Mouse (Mus musculus) ovary, postnatal 14 days (tissue): ENCODE results near the gene Gm37240.
"Not testable (repeated sequence)": the region's sequence is repeated elsewhere in the genome, so short reads cannot be mapped to it uniquely, and the experiment has no call there.

Experiments
- DNase-seq: peaks from one replicate; pipeline ENCODE4 v3.0.0; 2022; ENCODE audit warnings: low spot score

Gm37240 gene

GRCm38 (mm10) chr3:84594894-84595676, 1292.2 kb downstream of the Gm37240 start:
- DNase-seq = no peak

GRCm38 (mm10) chr3:84593274-84593673, 1294.0 kb downstream of the Gm37240 start, which contains the start of gene Tigd4:
Tigd4 (plus strand) TSS chr3:84593574.
- DNase-seq = no peak

- no peak for DNase-seq
Observed at GRCm38 (mm10) chr3:84586736-84587135, 1300.6 kb downstream of the Gm37240 start.

- DNase-seq = no peak
Observed at GRCm38 (mm10) chr3:84582913-84583276, 1304.4 kb downstream of the Gm37240 start.

GRCm38 (mm10) chr3:84582023-84582912, 1305.0 kb downstream of the Gm37240 start, which contains the start of gene Arfip1:
Arfip1 (minus strand) TSS chr3:84582625.
- DNase-seq = peak; percentile 97

GRCm38 (mm10) chr3:84581696-84582022, 1305.7 kb downstream of the Gm37240 start:
- DNase-seq = no peak

- DNase-seq = no peak
Observed at GRCm38 (mm10) chr3:84580716-84581115, 1306.6 kb downstream of the Gm37240 start.

GRCm38 (mm10) chr3:84570501-84570900, 1316.8 kb downstream of the Gm37240 start:
- no peak for DNase-seq

- no peak for DNase-seq
Observed at GRCm38 (mm10) chr3:84569587-84569986, 1317.7 kb downstream of the Gm37240 start.

GRCm38 (mm10) chr3:84568540-84568939, 1318.8 kb downstream of the Gm37240 start:
- DNase-seq = no peak

GRCm38 (mm10) chr3:84563415-84563814, 1323.9 kb downstream of the Gm37240 start:
- DNase-seq = no peak

- not testable (repeated sequence) for DNase-seq
Observed at GRCm38 (mm10) chr3:84562911-84563310, 1324.4 kb downstream of the Gm37240 start.

- no peak for DNase-seq
Observed at GRCm38 (mm10) chr3:84558301-84558700, 1329.0 kb downstream of the Gm37240 start.

GRCm38 (mm10) chr3:84555780-84556179, 1331.5 kb downstream of the Gm37240 start:
- no peak for DNase-seq

GRCm38 (mm10) chr3:84547177-84547576, 1340.1 kb downstream of the Gm37240 start:
- no peak for DNase-seq

- peak; percentile 44 for DNase-seq
Observed at GRCm38 (mm10) chr3:84542450-84542849, 1344.9 kb downstream of the Gm37240 start.

GRCm38 (mm10) chr3:84541881-84542280, 1345.4 kb downstream of the Gm37240 start:
- no peak for DNase-seq

GRCm38 (mm10) chr3:84540640-84541039, 1346.7 kb downstream of the Gm37240 start:
- DNase-seq = no peak

- no peak for DNase-seq
Observed at GRCm38 (mm10) chr3:84536987-84537386, 1350.3 kb downstream of the Gm37240 start.

- no peak for DNase-seq
Observed at GRCm38 (mm10) chr3:84533227-84533626, 1354.1 kb downstream of the Gm37240 start.

- no peak for DNase-seq
Observed at GRCm38 (mm10) chr3:84529021-84529420, 1358.3 kb downstream of the Gm37240 start.

- no peak for DNase-seq
Observed at GRCm38 (mm10) chr3:84524952-84525351, 1362.4 kb downstream of the Gm37240 start.

- DNase-seq = no peak
Observed at GRCm38 (mm10) chr3:84516163-84516562, 1371.2 kb downstream of the Gm37240 start.
